Mouse (Mus musculus) forebrain, embryonic 14.5 days (tissue): Measurements from ENCODE around the gene Dhx58. TPM values are rescaled to one million over a fixed set of nuclear protein-coding genes. Genes with fewer than 3 reads are reported as not detected.

Source experiments
- ATAC-seq: fragments of 200-750 bp; cut with Nextera tagmentation; 2 replicates; pipeline ENCODE4 v1.8.0; 2017; ENCODE audit warnings: mild to moderate bottlenecking, moderate library complexity
- DNase-seq: peaks from one replicate; pipeline ENCODE4 v3.0.0-alpha.2; 2015; ENCODE audit warnings: low spot score
- H3K27ac ChIP-seq: fragments of 300-500 bp; sonication (generic); 2 replicates; pipeline ENCODE4 v1.5.1; 2014; ENCODE audit warnings: low read depth, mild to moderate bottlenecking, control low read depth, low read length, moderate library complexity
- H3K27me3 ChIP-seq: fragments of 300-500 bp; sonication (generic); replicated peaks from 2 replicates; pipeline ENCODE4 v1.6.1; 2014; ENCODE audit warnings: low read length, control low read depth, mixed read lengths; ENCODE audit not compliant: control insufficient read depth, insufficient read depth
- H3K36me3 ChIP-seq: fragments of 300-500 bp; sonication (generic); 2 replicates; pipeline ENCODE4 v1.6.1; 2014; ENCODE audit warnings: low read length, control low read depth; ENCODE audit not compliant: control insufficient read depth, insufficient read depth
- H3K4me1 ChIP-seq: fragments of 300-500 bp; sonication (generic); 2 replicates; pipeline ENCODE4 v1.6.1; 2014; ENCODE audit warnings: antibody characterized with exemption, low read length, control low read depth; ENCODE audit not compliant: control insufficient read depth, insufficient read depth
- H3K4me2 ChIP-seq: fragments of 300-500 bp; sonication (generic); 2 replicates; pipeline ENCODE4 v1.6.1; 2014; ENCODE audit warnings: mild to moderate bottlenecking, control low read depth, low read length
- H3K4me3 ChIP-seq: fragments of 300-500 bp; sonication (generic); 2 replicates; pipeline ENCODE4 v1.5.1; 2014; ENCODE audit warnings: low read depth, low read length, control low read depth
- H3K9ac ChIP-seq: fragments of 300-500 bp; sonication (generic); 2 replicates; pipeline ENCODE4 v1.6.1; 2014; ENCODE audit warnings: mild to moderate bottlenecking, low read length, control low read depth, moderate library complexity
- H3K9me3 ChIP-seq: fragments of 300-500 bp; sonication (generic); replicated peaks from 2 replicates; pipeline ENCODE4 v1.6.1; 2016; ENCODE audit warnings: low read length, control low read depth, mixed read lengths; ENCODE audit not compliant: control insufficient read depth
- WGBS: fragments of 180-500 bp; shearing (Covaris S2); extraction: QIAGEN DNeasy Blood & Tissue Kit; methylation state at CpG from one replicate; pipeline ENCODE4 v1.1.7; 2014; 5-methylcytosine and 5-hydroxymethylcytosine counted together
- polyA plus RNA-seq: library from polyadenylated mRNA; unstranded; fragments of >200 nt; fragmentation: Nextera tagmentation; extraction: Ambion mirVana; gene quantifications from 2 replicates; pipeline ENCODE4 v1.2.1, GENCODE M21; 2014

Dhx58 gene
- polyA plus RNA-seq, 1 experiment from 2014 or later = 1.6 TPM

- no peak overlapping the region for H3K9ac ChIP-seq
- H3K4me3 ChIP-seq = no peak overlapping the region
- 92% methylated on average over 6 of the region's 6 CpGs for WGBS
- H3K4me2 ChIP-seq = no peak overlapping the region
- peaks cover 15% of the 10 kb centered on the region; the same call in 1 of the 2 replicates for H3K36me3 ChIP-seq
- no peaks in the 10 kb centered on the region for H3K4me1 ChIP-seq
- no peaks in the 10 kb centered on the region for H3K9me3 ChIP-seq
- H3K27ac ChIP-seq = no peak overlapping the region
- DNase-seq = no peak
- no peaks in the 10 kb centered on the region for H3K27me3 ChIP-seq
- ATAC-seq = no peak
Measured at GRCm38 (mm10) chr11:100728601-100729000, 24.5 kb upstream of the Dhx58 start.

DNA sequence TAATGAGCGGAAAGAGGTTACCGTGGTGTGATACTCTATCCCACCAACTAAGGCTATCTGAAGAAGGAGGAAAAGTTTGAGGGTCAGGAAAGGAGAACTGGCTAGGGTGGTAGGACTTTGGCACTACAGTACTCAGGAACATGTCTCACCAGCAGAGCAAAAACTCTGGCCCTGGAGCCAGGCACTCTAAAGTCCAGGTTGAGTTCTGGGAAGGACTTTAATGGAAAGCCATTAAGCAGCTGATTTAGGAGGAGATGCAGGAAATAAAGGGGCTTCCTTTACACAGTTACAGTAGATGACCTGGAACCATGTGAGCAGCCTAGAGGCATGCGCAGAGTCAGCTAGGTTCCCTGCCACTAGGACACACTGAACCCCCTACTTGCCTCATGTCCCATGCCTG is 23.1 kb upstream of the Dhx58 start:
- Histone ChIP-seq H3K4me3 (no peak overlapping the region), H3K4me1 (no peaks in the 10 kb centered on the region), H3K9ac (no peak overlapping the region), H3K4me2 (no peak overlapping the region), H3K36me3 (0 out of 2 replicates have a peak, but pooled peaks cover 13% of the 10 kb centered on the region), H3K27ac (no peak overlapping the region), H3K27me3 (no peaks in the 10 kb centered on the region), H3K9me3 (no peaks in the 10 kb centered on the region)
- DNase-seq (no peak), ATAC-seq (no peak)
- WGBS = over 99% methylated on average over 3 of the region's 3 CpGs

- H3K27ac ChIP-seq = no peak overlapping the region
- H3K9me3 ChIP-seq = no peaks in the 10 kb centered on the region
- H3K4me3 ChIP-seq = no peak overlapping the region
- H3K9ac ChIP-seq = no peak overlapping the region
- ATAC-seq (no peak), DNase-seq (no peak)
- 66% methylated on average over 5 of the region's 5 CpGs for WGBS
- H3K27me3 ChIP-seq = no peaks in the 10 kb centered on the region
- 0 out of 2 replicates have a peak, but pooled peaks cover 15% of the 10 kb centered on the region for H3K36me3 ChIP-seq
- H3K4me1 ChIP-seq = no peaks in the 10 kb centered on the region
- H3K4me2 ChIP-seq = no peak overlapping the region
Measured at GRCm38 (mm10) chr11:100724919-100725512, 20.9 kb upstream of the Dhx58 start.

DNA sequence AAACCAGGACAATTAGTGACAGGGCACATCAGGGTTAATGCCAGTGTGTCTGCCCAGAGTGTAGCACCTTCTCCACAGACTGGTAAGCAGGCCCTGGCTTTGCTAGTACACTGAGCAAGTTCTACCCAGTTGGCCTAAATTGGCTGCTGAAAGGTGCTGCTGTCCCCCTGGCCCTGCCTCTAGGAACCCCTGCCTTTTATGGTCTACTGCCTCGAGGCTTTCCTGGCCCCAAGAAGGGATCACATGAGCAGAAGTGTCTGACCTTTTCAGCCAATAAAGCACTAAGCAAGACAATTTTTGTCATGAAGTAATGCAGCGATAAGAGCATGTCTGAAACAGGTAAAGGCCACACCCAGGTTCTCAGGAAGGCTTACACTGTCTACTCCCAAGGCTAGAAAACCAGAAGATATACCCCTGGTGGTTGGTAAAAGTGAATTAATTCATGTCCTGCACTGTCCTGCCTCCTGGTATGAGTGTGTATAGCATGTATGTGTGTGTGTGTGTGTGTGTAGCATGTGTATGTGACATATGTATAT is 18.5 kb upstream of the Dhx58 start:
- Histone ChIP-seq H3K27ac (no peak overlapping the region), H3K4me2 (no peak overlapping the region), H3K9me3 (no peaks in the 10 kb centered on the region), H3K27me3 (no peaks in the 10 kb centered on the region), H3K9ac (no peak overlapping the region), H3K4me3 (no peak overlapping the region), H3K36me3 (peaks cover 24% of the 10 kb centered on the region), H3K4me1 (no peaks in the 10 kb centered on the region)
- ATAC-seq = no peak
- 73% methylated on average over 2 of the region's 2 CpGs for WGBS
- DNase-seq = no peak

DNA sequence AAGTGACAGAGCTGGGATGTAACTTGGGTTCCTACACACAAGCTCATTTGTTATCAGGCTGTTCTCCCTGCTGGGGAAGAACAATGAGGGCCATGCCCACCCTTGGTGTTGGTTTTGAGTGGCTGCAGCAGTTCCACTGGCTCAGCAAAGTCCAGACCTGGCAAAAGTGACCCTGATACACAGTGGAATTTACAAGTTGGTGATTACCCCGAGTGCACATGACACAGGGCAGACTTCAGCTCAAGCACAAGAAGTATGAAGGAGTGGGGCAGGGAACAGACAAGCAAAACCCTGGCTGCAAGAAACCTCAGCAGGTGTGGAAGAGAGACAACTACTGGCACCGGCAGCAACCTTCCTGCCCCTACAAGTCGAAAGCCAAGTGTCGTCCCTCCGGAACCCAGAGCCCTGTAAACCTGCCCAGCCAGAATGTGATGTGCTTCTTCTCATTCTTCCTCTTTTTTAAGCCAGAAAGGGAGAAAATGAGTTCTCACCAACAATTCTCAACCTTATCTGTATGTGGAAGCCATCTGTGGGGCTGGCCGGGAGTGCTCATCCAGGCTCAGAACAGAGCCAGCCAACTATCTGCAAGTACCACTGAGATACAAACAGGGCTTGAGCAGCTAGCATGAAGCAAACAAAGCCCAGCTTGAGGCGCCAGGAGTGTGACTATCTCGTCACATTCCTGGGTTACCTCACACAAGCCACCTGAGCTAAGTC is 17.9 kb upstream of the Dhx58 start:
- Histone ChIP-seq H3K27ac (no peak overlapping the region), H3K9me3 (no peaks in the 10 kb centered on the region), H3K4me2 (no peak overlapping the region), H3K9ac (no peak overlapping the region; the same call in 1 of the 2 replicates), H3K4me3 (no peak overlapping the region), H3K36me3 (peaks cover 30% of the 10 kb centered on the region), H3K4me1 (no peaks in the 10 kb centered on the region), H3K27me3 (no peaks in the 10 kb centered on the region)
- WGBS = 62% methylated on average over 8 of the region's 8 CpGs
- no peak for ATAC-seq
- no peak for DNase-seq

DNA sequence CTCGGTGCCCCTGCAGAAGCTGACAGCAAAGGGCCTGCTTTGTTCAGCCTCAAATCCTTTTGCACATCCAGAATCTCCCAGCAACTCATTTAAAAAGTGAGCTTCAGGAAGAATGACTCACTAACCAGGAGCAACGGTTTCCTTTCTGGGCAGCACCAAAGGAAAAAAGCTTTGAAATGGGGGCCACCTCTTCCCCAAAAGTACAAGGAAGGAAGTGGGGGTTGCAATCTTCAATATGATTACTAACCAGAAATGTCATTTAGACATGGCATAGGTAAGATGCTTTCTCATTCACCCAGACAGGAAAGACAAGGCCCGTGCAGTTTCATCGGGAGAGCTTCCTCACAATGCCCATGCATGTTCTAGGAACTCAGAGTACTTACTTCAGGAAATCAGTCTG is 17.2 kb upstream of the Dhx58 start:
- Histone ChIP-seq H3K27me3 (no peaks in the 10 kb centered on the region), H3K4me2 (no peak overlapping the region), H3K9me3 (no peaks in the 10 kb centered on the region), H3K9ac (no peak overlapping the region; the same call in 1 of the 2 replicates), H3K36me3 (peaks cover 37% of the 10 kb centered on the region), H3K4me1 (no peaks in the 10 kb centered on the region), H3K4me3 (no peak overlapping the region), H3K27ac (no peak overlapping the region)
- ATAC-seq = no peak
- no peak for DNase-seq
- 53% methylated on average over 4 of the region's 4 CpGs for WGBS

GRCm38 (mm10) chr11:100720345-100720744 is 16.3 kb upstream of the Dhx58 start:
- H3K36me3 ChIP-seq = peaks cover 46% of the 10 kb centered on the region
- no peak overlapping the region for H3K9ac ChIP-seq
- no peak overlapping the region for H3K4me3 ChIP-seq
- no peaks in the 10 kb centered on the region for H3K9me3 ChIP-seq
- H3K4me2 ChIP-seq = no peak overlapping the region
- H3K4me1 ChIP-seq = no peaks in the 10 kb centered on the region
- DNase-seq (no peak), ATAC-seq (no peak)
- no peaks in the 10 kb centered on the region for H3K27me3 ChIP-seq
- 80% methylated on average over 5 of the region's 5 CpGs for WGBS
- no peak overlapping the region for H3K27ac ChIP-seq

DNA sequence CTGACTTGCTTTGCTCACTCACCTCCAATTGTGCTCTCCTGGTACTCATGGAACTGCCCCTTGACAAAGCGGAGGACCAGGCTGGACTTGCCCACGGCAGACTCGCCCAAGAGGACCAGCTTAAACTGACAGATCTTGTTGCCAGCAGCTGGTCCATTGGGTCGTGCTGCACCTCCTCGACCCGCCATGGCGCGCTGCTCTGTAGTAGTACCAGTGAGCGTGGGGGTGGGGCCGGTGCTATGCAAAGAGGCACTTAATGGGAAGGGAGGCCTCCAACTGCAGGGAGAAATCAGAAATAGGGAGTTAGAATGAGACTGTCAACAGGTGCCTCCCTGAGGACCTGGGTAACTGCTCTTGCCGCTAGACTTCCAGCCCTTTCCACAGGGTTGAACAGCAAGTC is 15.8 kb upstream of the Dhx58 start:
- Histone ChIP-seq H3K36me3 (peaks cover 50% of the 10 kb centered on the region), H3K4me3 (no peak overlapping the region), H3K4me1 (no peaks in the 10 kb centered on the region), H3K27ac (no peak overlapping the region), H3K9ac (no peak overlapping the region), H3K27me3 (no peaks in the 10 kb centered on the region), H3K9me3 (no peaks in the 10 kb centered on the region), H3K4me2 (no peak overlapping the region)
- DNase-seq (no peak), ATAC-seq (no peak)
- 93% methylated on average over 11 of the region's 11 CpGs for WGBS

DNA sequence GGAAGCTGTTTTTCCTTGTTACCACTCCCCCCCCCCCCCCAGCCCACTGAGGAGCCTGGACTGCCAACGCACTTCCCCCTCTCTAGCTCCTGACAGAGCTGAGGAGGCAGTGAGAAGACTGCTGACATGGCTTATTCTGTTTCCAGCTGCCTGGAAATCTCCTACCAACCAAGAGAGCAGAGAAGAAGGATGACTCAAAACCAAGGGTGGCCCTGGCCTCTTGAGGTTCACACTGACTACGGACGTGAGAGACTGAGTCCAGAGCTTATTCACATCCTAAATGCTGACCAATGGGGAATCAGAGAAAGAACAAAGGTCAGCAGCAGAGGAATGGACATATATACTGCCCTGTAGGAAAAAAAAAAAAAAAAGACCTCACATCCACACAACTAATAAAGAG is 15.2 kb upstream of the Dhx58 start:
- ATAC-seq (no peak), DNase-seq (no peak)
- Histone ChIP-seq H3K9ac (no peak overlapping the region), H3K9me3 (no peaks in the 10 kb centered on the region), H3K36me3 (peaks cover 53% of the 10 kb centered on the region), H3K4me2 (no peak overlapping the region), H3K4me3 (no peak overlapping the region), H3K4me1 (no peaks in the 10 kb centered on the region), H3K27me3 (no peaks in the 10 kb centered on the region), H3K27ac (no peak overlapping the region)
- WGBS = 97% methylated on average over 3 of the region's 3 CpGs
